Mouse (Mus musculus): ENCODE data around the gene Sumf2. TPM values are rescaled to one million over a fixed set of nuclear protein-coding genes. Genes with fewer than 3 reads are reported as not detected.

The Sumf2 gene
- polyA plus RNA-seq, 1 experiment = 58.6 TPM

- Histone ChIP-seq H3K36me3 (ENCODE audit: control insufficient read depth, insufficient read depth, low read length, poor library complexity, severe bottlenecking) (peaks cover 8% of the 10 kb centered on the region), H3K9me3 (replicated peaks; ENCODE audit: control insufficient read depth, insufficient read depth, low read length, poor library complexity, severe bottlenecking) (no peaks in the 10 kb centered on the region), H3K27me3 (ENCODE audit: control insufficient read depth, insufficient read depth, low read length, poor library complexity, severe bottlenecking) (no peaks in the 10 kb centered on the region), H3K4me1 (ENCODE audit: control insufficient read depth, insufficient read depth, low read length) (no peaks in the 10 kb centered on the region), H3K4me3 (ENCODE audit: low read depth, low read length) (peak overlapping the region; percentile 32), H3K27ac (ENCODE audit: insufficient read depth, low read length) (peak overlapping the region; percentile 48; the same call in 1 of the 2 replicates), H3K9ac (ENCODE audit: low read depth, poor library complexity, severe bottlenecking) (peak overlapping the region; percentile 30; the same call in 1 of the 2 replicates)
- TF ChIP-seq EP300 (IDR thresholded peaks at IDR 0.05; ENCODE audit: insufficient read depth, low read depth, low read length) (0 out of 2 replicates have a peak, but pooled peaks have one; percentile 11), CTCF (IDR thresholded peaks at IDR 0.05; ENCODE audit: low read depth, low read length) (peak; percentile 71), POLR2A (IDR thresholded peaks at IDR 0.05; ENCODE audit: insufficient read depth, low read length) (no peak)
These were observed 17.7 kb downstream of the Sumf2 start for GRCm38 (mm10) chr5:129864467-129864866.

GRCm38 (mm10) chr5:129865841-129866240 is 19.1 kb downstream of the Sumf2 start:
- Histone ChIP-seq H3K9me3 (replicated peaks; ENCODE audit: control insufficient read depth, insufficient read depth, low read length, poor library complexity, severe bottlenecking) (no peaks in the 10 kb centered on the region), H3K27me3 (ENCODE audit: control insufficient read depth, insufficient read depth, low read length, poor library complexity, severe bottlenecking) (no peaks in the 10 kb centered on the region), H3K36me3 (ENCODE audit: control insufficient read depth, insufficient read depth, low read length, poor library complexity, severe bottlenecking) (peaks cover 3% of the 10 kb centered on the region; the same call in 1 of the 2 replicates), H3K9ac (ENCODE audit: low read depth, poor library complexity, severe bottlenecking) (no peak overlapping the region), H3K4me1 (ENCODE audit: control insufficient read depth, insufficient read depth, low read length) (no peaks in the 10 kb centered on the region), H3K27ac (ENCODE audit: insufficient read depth, low read length) (no peak overlapping the region), H3K4me3 (ENCODE audit: low read depth, low read length) (peak overlapping the region; percentile 43)
- TF ChIP-seq CTCF (IDR thresholded peaks at IDR 0.05; ENCODE audit: low read depth, low read length) (no peak), POLR2A (IDR thresholded peaks at IDR 0.05; ENCODE audit: insufficient read depth, low read length) (no peak), EP300 (IDR thresholded peaks at IDR 0.05; ENCODE audit: insufficient read depth, low read depth, low read length) (no peak)

- Histone ChIP-seq H3K36me3 (ENCODE audit: control insufficient read depth, insufficient read depth, low read length, poor library complexity, severe bottlenecking) (no peaks in the 10 kb centered on the region), H3K4me3 (ENCODE audit: low read depth, low read length) (peak overlapping the region; percentile 32), H3K9ac (ENCODE audit: low read depth, poor library complexity, severe bottlenecking) (no peak overlapping the region), H3K27ac (ENCODE audit: insufficient read depth, low read length) (peak overlapping the region; percentile 26; the same call in 1 of the 2 replicates), H3K4me1 (ENCODE audit: control insufficient read depth, insufficient read depth, low read length) (no peaks in the 10 kb centered on the region), H3K9me3 (replicated peaks; ENCODE audit: control insufficient read depth, insufficient read depth, low read length, poor library complexity, severe bottlenecking) (no peaks in the 10 kb centered on the region), H3K27me3 (ENCODE audit: control insufficient read depth, insufficient read depth, low read length, poor library complexity, severe bottlenecking) (no peaks in the 10 kb centered on the region)
- TF ChIP-seq EP300 (IDR thresholded peaks at IDR 0.05; ENCODE audit: insufficient read depth, low read depth, low read length) (no peak), POLR2A (IDR thresholded peaks at IDR 0.05; ENCODE audit: insufficient read depth, low read length) (no peak), CTCF (IDR thresholded peaks at IDR 0.05; ENCODE audit: low read depth, low read length) (no peak)
These were observed 22.6 kb downstream of the Sumf2 start for GRCm38 (mm10) chr5:129869238-129869995.

- TF ChIP-seq POLR2A (IDR thresholded peaks at IDR 0.05; ENCODE audit: insufficient read depth, low read length) = no peak
- no peak for TF ChIP-seq CTCF (IDR thresholded peaks at IDR 0.05; ENCODE audit: low read depth, low read length)
- TF ChIP-seq EP300 (IDR thresholded peaks at IDR 0.05; ENCODE audit: insufficient read depth, low read depth, low read length) = no peak
These were observed 24.5 kb downstream of the Sumf2 start for GRCm38 (mm10) chr5:129871238-129871637.

GRCm38 (mm10) chr5:129873942-129874341 is 27.2 kb downstream of the Sumf2 start:
- Histone ChIP-seq H3K4me1 (ENCODE audit: control insufficient read depth, insufficient read depth, low read length) (no peaks in the 10 kb centered on the region), H3K4me3 (ENCODE audit: low read depth, low read length) (peak overlapping the region; percentile 62), H3K9ac (ENCODE audit: low read depth, poor library complexity, severe bottlenecking) (no peak overlapping the region), H3K36me3 (ENCODE audit: control insufficient read depth, insufficient read depth, low read length, poor library complexity, severe bottlenecking) (no peaks in the 10 kb centered on the region), H3K9me3 (replicated peaks; ENCODE audit: control insufficient read depth, insufficient read depth, low read length, poor library complexity, severe bottlenecking) (no peaks in the 10 kb centered on the region), H3K27ac (ENCODE audit: insufficient read depth, low read length) (peak overlapping the region; percentile 30; the same call in 1 of the 2 replicates), H3K27me3 (ENCODE audit: control insufficient read depth, insufficient read depth, low read length, poor library complexity, severe bottlenecking) (no peaks in the 10 kb centered on the region)
- TF ChIP-seq CTCF (IDR thresholded peaks at IDR 0.05; ENCODE audit: low read depth, low read length) (no peak), POLR2A (IDR thresholded peaks at IDR 0.05; ENCODE audit: insufficient read depth, low read length) (peak; percentile 48), EP300 (IDR thresholded peaks at IDR 0.05; ENCODE audit: insufficient read depth, low read depth, low read length) (no peak)

More at GRCm38 (mm10) chr5:129871238-129871637, 24.5 kb downstream of the Sumf2 start:
- no peaks in the 10 kb centered on the region for H3K9me3 ChIP-seq (replicated peaks; ENCODE audit: control insufficient read depth, insufficient read depth, low read length, poor library complexity, severe bottlenecking)
- no peak overlapping the region for H3K27ac ChIP-seq (ENCODE audit: insufficient read depth, low read length)
- H3K36me3 ChIP-seq (ENCODE audit: control insufficient read depth, insufficient read depth, low read length, poor library complexity, severe bottlenecking) = no peaks in the 10 kb centered on the region
- H3K9ac ChIP-seq (ENCODE audit: low read depth, poor library complexity, severe bottlenecking) = no peak overlapping the region
- no peaks in the 10 kb centered on the region for H3K4me1 ChIP-seq (ENCODE audit: control insufficient read depth, insufficient read depth, low read length)
- H3K4me3 ChIP-seq (ENCODE audit: low read depth, low read length) = no peak overlapping the region
- no peaks in the 10 kb centered on the region for H3K27me3 ChIP-seq (ENCODE audit: control insufficient read depth, insufficient read depth, low read length, poor library complexity, severe bottlenecking)

- H3K4me3 ChIP-seq (ENCODE audit: low read depth, low read length) = peak overlapping the region; percentile 31
- no peaks in the 10 kb centered on the region for H3K27me3 ChIP-seq (ENCODE audit: control insufficient read depth, insufficient read depth, low read length, poor library complexity, severe bottlenecking)
- no peaks in the 10 kb centered on the region for H3K36me3 ChIP-seq (ENCODE audit: control insufficient read depth, insufficient read depth, low read length, poor library complexity, severe bottlenecking)
- H3K9me3 ChIP-seq (replicated peaks; ENCODE audit: control insufficient read depth, insufficient read depth, low read length, poor library complexity, severe bottlenecking) = no peaks in the 10 kb centered on the region
- TF ChIP-seq CTCF (IDR thresholded peaks at IDR 0.05; ENCODE audit: low read depth, low read length) (no peak), POLR2A (IDR thresholded peaks at IDR 0.05; ENCODE audit: insufficient read depth, low read length) (no peak), EP300 (IDR thresholded peaks at IDR 0.05; ENCODE audit: insufficient read depth, low read depth, low read length) (no peak)
- H3K4me1 ChIP-seq (ENCODE audit: control insufficient read depth, insufficient read depth, low read length) = no peaks in the 10 kb centered on the region
- peak overlapping the region; percentile 8 for H3K27ac ChIP-seq (ENCODE audit: insufficient read depth, low read length)
- H3K9ac ChIP-seq (ENCODE audit: low read depth, poor library complexity, severe bottlenecking) = peak overlapping the region; percentile 52
These were observed 28.3 kb downstream of the Sumf2 start for GRCm38 (mm10) chr5:129875098-129875497.
